Mouse (Mus musculus) embryo, embryonic 10.5 days (tissue): Measurements from ENCODE around the gene Tnfsfm13.

Source experiments
- DNase-seq: peaks from one replicate; pipeline ENCODE4 v3.0.0-alpha.2; 2015; ENCODE audit warnings: low spot score

The Tnfsfm13 gene

DNA sequence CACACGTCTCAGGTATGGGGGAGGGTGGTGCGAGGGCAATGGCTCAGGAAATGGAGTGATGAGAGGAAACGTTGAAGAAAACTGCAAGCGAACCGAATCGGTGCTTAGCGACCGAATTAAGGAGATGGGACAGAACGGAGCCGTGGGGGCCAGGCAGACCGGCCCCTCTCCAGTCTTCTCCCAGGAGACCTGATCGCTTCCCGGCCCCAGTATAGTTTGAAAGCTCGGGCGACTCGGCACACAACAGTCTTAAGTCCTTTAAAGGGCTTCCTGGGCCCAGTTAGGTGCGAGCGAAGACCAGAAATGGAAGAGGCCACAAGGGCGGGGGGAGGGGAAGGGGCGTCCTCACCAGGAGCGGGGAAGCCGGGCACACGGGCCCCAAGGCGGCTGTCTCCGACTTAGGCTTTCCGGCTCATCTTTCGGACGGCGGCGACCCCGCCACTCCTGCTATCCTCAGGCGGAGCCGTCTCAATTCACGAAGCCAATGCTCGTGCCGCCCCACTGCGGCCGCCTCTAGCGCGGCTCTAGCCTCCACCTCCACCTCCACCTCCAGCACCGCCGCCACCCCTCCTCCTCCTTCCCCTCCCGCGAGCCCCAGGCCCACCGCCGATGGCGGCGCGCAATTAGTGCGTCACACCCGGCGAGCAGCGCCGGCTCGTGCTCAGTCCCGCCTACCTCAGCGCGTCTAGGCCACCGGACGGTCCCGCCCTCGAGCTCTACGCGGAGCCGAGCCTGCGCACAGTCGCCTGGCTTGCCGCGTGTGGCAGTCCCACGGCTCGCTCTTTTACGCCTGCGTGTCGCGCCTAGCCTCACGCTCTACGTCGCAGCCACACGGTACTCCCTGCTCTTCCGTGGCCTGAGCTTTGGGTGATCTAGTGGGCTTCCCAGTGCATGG is 14.3 kb downstream of the Tnfsfm13 start, which contains the start of gene Senp3:
TSS of gene Senp3 (minus strand) at position 771 of the 895 bp plus-strand sequence.
- DNase-seq, result peak; percentile 97

DNA sequence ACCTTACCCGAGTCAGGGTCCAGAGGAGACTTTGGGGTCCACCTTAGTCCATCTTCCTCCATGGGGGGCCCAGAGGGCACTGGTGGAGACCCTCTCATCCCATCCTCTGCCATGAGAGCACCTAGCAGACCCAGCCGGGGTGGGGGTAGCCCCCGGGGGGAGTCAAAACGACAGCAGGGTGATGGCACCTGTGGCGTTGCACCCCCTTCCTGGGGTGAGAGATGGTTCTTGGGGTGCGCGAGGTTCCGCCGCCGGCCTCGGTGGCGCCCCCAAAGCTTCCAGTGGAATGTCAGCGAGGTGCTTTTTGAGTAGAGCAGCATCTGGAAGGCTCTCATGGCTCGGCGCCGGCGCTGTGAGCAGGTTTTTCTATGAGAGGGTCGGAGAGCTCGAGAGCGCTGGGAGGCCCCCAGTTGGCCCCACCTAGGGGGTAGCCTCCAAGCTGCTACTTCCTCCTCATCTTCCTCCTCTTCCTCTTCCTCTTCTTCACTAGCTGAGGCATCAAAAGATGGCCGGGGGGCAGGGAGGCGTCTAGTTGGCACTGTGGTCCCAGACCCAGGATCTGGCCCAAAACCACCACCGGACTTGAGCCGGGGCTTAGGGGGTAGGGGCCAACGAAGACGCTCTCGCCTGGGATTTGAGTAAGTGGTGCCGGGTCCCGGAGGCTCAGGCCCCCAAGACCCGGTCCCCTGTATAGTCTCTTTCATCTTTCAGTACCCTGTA is 15.6 kb downstream of the Tnfsfm13 start:
- DNase-seq, result no peak

DNA sequence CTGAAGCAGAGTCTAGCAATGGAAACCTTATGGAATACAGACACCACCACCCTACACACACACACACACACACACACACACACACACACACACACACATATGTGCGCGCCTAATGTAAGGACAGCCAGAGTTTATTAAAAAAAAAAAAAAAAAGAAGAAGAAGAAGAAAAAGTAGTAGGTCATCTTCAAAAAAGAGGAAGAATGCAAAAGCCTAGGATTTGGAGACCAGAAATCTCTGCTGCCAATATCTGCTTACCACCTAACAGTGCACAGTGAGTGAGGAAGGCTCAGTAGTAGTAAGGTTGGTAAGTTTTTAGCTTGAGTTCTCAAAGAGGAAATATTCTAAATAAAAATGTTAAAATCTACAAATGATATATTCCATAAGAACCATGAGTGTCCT is 16.8 kb downstream of the Tnfsfm13 start:
- DNase-seq, result no peak

DNA sequence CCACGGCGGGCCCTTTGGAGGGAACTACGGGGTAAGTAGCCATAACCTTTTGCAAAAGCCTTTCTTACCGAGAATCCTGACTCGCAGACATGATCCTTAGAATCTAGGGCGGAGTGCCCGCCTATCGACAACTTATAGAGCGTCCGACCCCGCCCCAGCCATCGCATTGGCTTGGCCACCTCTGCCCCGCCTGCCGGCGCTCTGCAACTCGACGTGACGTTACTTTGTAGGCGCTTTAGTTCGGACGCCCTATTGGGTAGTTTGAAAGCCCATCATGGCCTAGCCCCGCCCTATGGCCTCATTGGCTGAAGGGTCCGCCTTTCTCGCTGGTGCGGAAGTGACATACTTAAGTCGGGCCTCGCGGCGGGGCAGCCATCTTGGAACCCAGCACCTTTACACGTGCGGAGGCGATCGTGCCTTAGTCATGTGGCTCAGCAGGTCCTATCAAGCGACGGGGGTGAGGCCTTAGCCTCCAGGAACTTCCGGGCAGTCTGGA is 23.6 kb downstream of the Tnfsfm13 start, which contains the start of gene Eif4a1:
TSS of gene Eif4a1 (minus strand) at position 213 of the 496 bp plus-strand sequence.
- peak; percentile 100 for DNase-seq

DNA sequence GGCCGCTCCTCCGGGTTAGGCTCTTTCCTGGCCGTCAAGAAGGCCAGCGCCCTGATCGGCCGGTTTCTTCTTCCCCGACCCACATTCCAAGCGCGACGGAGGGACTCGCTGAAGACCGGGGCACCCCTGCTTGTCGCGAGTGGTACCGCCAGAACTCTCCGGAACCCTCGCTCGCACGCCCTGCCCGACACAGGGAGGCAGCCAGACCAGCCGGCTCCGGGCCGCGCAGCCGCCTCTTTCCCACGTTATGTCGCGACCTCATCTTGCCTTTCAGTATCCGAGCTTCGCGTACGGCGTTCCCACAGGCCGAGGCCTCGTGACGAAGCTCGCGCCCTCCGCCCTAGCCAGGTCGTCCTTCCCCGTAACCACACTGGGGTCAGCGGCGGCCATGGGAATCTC is 24.2 kb downstream of the Tnfsfm13 start:
- no peak for DNase-seq

DNA sequence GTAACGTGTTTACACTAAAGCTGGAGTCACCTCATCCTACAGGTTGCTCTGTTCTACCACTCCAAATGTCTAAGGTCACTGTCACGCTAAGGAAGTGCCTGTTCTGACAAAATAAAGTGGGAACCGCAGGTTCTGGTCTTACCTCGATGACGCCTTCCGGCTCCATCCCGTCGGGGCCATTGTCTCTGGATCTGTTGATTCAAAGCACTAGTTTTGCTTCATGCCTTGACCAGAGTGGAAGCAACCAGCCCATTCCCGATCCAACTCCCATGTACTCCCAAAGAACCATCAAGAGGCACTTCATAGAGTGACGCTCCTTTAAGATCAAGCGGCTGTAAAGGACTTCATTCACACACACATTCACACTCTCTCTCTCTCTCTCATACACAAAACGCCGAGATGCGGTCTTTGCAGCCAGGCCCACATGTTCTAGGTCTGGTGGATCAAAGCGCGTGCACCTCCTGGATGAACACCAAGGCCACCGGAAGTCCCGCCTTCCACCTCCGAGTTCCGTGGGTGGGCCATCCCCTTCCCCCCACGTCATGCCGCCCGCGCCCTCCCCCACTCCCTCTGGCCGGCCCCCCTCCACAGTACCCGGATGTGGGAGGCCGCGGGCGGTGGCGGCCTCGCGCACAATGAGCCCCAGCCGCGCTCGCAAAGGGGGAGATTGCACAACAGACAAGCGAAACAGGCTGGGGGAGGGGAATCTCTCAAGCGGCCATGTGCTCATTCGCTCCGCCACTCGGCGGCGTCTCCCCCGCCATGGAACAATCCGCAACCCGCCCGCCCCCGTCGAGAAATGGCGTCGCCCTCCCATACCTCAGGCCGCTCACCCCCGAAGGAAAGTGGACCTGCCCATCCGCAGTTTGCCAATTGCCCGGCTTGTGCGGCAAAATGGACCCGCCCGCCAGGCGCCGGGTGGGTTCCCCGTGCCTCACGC is 24.8 kb downstream of the Tnfsfm13 start:
- peak; percentile 96 for DNase-seq

DNA sequence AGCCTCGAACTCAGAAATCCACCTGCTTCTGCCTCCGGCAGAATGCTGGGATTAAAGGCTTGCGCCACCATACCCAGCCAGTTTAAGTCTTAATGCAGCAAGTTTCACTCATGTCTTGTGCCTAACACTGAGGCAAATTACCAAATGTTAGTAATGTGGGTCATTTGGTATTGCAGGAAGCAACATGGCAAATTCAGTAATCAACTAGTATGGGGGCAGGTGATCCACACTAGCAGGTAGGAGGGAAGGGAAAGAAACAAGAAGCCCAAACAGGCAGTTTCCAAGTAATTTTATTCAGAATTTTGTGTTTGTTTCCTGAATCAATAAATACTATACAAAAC is 29.3 kb downstream of the Tnfsfm13 start:
- no peak for DNase-seq

DNA sequence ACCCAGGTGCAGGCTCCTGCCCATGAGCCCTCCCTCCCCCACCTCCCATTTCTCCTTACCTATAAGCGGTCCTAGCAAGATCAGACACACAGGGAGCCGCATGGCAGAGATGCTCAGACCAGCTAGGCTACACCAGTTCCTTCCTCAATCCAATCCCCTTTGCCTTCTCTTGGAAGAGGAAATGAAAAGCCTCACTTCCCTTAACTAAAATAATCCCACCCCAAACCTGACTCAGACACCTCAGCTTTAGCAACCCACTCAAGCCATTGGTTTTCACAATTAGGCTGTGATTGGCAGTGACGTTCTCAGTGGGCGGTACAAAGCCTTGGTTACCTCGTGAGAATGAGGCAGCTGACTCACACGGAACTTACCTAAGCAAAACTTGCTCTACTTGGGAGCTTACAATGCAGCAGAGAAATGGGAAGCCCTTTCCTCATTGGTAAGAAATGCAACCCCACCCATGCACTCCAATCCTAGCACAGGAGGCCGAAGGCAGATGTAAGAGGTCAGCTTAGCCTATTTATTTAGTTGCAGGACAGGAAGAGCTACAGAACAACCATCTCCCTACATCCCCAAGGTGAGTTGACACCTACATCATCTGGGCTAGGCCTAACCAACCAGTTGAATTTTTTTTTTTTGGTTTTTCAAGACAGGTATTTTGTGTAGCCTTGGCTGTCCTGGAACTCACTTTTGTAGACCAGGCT is 29.8 kb downstream of the Tnfsfm13 start, which contains the start of gene Cd68:
TSS of gene Cd68 (minus strand) at position 193 of the 704 bp plus-strand sequence.
- DNase-seq, result peak; percentile 54

DNA sequence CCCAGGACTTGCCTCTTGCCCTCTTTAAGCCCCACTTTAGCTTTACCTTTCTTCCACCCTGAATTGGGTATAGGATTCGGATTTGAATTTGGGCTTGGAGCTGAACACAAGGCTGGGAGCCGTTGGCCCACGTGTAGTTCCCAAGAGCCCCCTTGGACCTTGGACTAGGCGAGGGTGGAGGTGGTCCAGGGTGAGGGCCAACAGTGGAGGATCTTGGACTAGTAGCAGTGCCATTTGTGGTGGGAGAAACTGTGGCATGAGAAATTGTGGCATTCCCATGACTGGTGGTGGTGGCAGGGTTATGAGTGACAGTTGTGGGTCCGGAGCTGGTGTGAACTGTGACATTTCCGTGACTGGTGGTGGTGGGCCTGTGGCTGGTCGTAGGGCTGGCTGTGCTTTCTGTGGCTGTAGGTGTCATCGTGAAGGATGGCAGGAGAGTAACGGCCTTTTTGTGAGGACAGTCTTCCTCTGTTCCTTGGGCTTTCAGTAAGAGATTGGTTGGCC is 30.4 kb downstream of the Tnfsfm13 start:
- no peak for DNase-seq

DNA sequence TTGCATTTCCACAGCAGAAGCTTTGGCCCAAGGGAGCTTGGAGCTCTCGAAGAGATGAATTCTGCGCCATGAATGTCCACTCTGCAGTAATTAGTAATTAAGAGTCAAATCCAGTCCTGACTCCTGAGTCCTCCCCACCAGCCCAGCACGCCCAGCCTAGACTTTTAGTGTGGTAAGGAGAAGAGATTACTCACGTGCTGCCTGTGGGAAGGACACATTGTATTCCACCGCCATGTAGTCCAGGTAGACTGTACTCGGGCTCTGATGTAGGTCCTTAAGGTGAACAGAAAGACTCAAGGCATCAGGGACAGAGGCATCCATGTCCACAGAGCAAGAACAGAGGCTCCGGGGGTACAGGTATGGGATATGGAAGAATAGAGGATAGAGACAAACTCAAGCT is 31.1 kb downstream of the Tnfsfm13 start:
- no peak for DNase-seq

DNA sequence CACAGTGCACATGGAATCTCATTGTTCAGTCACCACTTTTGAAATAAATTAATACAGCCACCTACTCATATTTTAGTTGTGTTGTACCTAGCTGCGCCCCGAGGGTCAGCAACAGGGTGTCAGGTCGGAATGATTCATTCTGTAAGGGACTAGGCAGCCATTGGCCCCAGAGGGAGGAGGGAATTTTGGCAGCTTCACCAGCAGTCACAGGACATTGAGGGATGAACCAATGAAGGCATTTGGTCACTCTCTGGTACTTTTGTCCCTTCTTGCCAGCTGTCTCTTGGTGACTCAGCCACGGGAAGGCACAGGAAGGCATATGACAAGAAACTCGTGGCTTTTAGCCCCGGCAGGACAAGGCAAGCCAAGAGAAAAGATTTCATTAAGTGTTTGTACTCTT is 32.1 kb downstream of the Tnfsfm13 start:
- DNase-seq, result no peak

DNA sequence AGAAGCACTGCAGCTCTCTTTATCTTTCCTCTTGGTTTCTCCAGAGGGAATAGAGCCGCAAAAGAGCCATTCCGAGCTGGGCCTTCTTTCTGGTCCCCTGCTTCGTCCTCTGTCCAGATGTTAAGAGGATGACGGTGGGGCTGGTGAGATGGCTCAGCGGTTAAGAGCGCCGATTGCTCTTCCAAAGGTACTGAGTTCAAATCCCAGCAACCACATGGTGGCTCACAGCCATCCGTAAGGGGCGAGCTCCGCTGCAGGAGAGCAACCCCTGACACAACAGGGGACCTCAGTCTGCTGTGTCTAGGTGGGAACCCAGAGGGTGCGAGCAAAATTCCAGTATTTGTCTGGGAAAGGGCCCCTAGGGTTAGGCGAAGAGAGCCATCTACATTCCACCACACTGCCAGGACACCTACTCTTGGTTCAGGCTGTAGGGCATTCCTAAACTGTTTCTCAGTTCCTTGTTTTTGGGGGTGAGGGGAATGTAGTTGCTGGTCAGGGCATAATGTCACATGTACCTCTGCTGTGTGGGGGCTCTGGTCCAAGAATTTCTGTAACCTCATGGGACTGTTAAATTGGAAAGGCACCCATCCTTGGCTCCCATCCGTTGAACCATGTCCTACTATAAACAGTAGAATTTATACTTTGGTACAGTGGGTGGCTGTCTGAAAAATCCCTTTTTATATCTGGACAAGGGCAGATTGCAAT is 32.8 kb downstream of the Tnfsfm13 start:
- no peak for DNase-seq

DNA sequence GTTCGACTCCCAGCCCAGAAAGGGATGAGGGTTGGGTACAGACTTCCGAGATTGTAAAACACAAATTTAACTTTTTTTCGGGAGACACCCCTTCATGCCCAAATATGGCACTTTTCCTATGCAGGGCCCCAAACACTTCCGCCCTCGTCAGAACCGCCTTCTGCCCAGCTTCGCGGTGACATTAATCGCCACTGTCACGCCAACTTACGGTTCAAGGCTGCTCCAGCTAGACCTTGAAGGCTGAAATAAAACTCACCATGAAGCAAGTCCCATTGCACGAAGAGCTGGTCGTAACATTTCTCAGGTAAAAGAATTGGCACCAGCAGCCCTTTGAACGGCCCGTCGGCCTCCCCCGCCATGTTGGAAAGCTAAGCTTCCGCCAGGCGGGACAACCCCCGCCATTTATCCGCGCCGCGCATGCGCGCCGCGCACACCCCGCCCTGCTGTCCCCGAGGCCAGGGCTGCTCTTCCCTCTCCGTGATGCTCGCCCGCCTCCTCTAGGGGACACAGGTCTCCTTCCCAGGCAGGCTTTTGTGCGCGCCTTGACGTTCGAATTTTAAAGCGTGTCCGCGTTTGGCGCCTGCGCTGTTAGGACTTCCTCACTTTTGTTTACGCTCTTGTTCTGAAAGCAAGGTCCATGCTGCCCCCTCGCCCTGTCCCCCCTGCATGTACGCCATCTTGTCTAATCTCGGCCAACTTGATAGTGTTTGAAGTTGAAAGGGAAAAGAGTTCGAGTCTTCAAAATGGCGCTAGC is 33.5 kb downstream of the Tnfsfm13 start, which contains the start of gene Mpdu1:
TSS of gene Mpdu1 (minus strand) at position 430 of the 754 bp plus-strand sequence.
- peak; percentile 98 for DNase-seq

DNA sequence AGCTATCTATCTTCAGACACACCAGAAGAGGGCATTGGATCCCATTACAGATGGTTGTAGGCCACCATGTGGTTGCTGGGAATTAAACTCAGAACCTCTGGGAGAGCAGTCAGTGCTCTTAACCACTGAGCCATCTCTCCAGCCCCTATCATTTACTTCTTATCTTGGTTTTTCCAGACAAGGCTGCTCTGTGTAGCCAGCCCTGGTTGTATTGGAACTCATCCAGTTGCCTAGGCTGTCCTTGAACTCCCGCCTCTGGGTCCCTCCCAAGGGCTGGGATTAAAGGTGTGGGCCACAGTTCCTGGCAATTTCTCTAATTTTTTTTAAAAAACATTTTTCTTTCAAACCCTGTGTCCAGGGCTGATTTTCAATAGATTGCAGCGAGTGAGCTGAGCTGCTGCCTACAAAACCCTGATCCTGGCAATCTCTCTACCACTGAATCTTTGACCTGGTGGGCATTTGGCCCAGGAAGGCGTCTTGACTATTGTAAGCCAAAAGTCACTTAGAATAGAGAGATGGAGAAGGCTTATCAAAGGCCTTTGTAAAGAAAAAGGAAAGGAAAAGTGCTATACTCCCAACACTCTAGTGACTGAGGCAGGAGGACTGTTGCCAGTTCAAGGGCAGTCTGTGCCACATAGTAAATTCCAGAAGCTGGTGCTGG is 34.5 kb downstream of the Tnfsfm13 start:
- peak; percentile 13 for DNase-seq

DNA sequence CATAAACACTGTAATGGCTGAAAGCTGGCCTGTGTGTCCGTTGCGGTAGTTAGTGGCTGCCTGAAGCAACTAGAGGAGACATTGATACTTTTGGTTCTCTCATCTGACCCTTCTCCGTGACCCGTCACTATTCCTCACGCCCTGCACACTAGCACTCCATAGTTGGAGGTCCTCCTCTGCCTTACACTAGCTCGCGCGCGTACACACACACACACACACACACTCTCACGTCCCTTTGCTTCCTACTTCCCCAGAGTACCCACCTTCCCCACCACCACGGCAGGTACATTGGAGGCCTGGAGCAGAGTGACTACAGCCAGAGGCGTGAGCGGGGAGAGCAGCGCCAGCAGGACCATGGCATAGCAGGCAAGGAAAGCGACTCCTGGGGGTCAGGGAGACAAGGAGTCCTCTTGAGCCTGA is 38.4 kb downstream of the Tnfsfm13 start:
- no peak for DNase-seq

DNA sequence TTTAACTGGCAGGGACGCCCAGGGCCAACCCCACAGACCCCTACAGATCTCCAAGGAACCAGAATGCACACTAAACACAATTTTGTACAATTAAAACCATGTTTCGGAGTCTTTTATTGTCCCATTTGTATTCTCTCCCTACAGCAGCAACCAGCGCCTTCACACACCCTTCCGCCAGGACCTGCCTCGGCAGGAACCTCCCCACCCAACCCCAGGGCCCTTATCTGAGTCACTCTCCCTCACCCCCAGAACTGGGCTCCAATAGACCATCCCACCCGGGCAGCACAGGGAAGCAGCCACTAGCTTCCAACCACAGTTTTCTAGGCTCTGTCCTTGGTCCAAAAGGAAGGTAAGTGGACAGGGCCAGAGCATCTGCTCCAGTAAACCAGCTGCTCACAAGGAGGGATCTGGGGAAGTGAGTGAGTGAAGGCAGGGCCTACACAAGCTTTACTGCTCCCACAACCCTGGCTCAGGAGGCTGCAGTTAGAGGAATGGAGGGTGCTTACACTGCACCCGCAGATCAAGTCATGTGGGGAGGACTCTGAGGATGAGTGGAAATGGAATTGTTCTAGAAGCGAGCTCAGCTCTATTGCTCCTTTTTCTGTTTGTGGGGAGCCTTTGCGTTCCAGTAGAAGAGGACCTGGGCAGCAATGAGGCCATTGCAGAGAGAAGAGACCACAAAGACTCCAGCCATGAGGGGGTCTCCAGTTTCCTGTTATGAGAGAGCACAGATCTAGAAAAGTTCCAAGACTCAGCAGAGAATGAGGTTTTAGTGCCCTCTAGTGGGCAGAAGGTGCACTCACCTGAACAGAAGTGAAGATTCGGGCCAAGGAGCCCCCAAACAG is 39.1 kb downstream of the Tnfsfm13 start:
- DNase-seq, result peak; percentile 89

DNA sequence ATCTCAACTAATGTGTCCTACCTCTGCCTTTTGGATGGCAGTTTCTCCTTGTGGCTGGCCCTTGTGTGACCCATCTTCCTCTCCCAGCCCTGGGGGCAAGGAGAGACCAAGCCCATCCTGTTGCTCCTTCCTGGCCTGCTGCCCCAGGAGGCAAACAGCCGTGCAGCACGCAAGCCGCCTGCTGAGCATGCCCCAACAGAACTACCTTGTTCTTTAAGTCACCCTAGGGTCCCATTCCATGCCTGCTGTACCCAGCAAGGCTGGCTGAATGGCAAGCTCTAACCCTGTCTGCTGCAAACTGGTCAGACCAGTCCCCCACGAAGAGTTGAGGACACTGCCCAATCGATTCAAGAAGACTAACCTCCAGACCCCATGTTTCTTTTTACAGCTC is 39.8 kb downstream of the Tnfsfm13 start:
- no peak for DNase-seq
